Mouse (Mus musculus): ENCODE measurements around the gene Kap.
"Not testable (repeated sequence)": the region's sequence is repeated elsewhere in the genome, so short reads cannot be mapped to it uniquely, and the experiment has no call there.

Kap gene

GRCm38 (mm10) chr6:133853526-133853925 is at the start of gene Kap:
Kap (minus strand) TSS chr6:133853762.
- DNase-seq = no peak

GRCm38 (mm10) chr6:133885871-133886415 is 32.4 kb upstream of the Kap start:
- DNase-seq = no peak

GRCm38 (mm10) chr6:133883446-133883985 is 30.0 kb upstream of the Kap start:
- DNase-seq = no peak

- DNase-seq = no peak
Observed at GRCm38 (mm10) chr6:133875906-133876462, 22.4 kb upstream of the Kap start.

GRCm38 (mm10) chr6:133872667-133873066 is 19.1 kb upstream of the Kap start:
- no peak for DNase-seq

- no peak for DNase-seq
Observed at GRCm38 (mm10) chr6:133871131-133871530, 17.6 kb upstream of the Kap start.

GRCm38 (mm10) chr6:133868381-133868780 is 14.8 kb upstream of the Kap start:
- no peak for DNase-seq

GRCm38 (mm10) chr6:133855871-133856270 is 2.3 kb upstream of the Kap start:
- no peak for DNase-seq

- no peak for DNase-seq
Observed at GRCm38 (mm10) chr6:133849359-133849758, 4.2 kb downstream of the Kap start.

- DNase-seq = not testable (repeated sequence)
Observed at GRCm38 (mm10) chr6:133848861-133849260, 4.7 kb downstream of the Kap start.

GRCm38 (mm10) chr6:133838296-133838995 is 15.1 kb downstream of the Kap start:
- DNase-seq = not testable (repeated sequence)

GRCm38 (mm10) chr6:133812342-133812741 is 41.2 kb downstream of the Kap start:
- DNase-seq = no peak

All from thymus, postnatal 36 days (tissue).